Mouse (Mus musculus) E14TG2a.4 (cell line): Measurements from ENCODE around the gene Gzmk.

Source experiments
- H3K27me3 ChIP-seq: 2 replicates; pipeline ENCODE4 v1.6.1; 2014; ENCODE audit warnings: low read length, control low read depth; ENCODE audit not compliant: insufficient read depth
- H3K36me3 ChIP-seq: 2 replicates; pipeline ENCODE4 v1.6.1; 2014; ENCODE audit warnings: low read length, control low read depth; ENCODE audit not compliant: insufficient read depth
- H3K4me1 ChIP-seq: replicated peaks from 2 replicates; pipeline ENCODE4 v1.6.1; 2014; ENCODE audit warnings: low read depth, low read length, control low read depth
- H3K4me3 ChIP-seq: replicated peaks from 2 replicates; pipeline ENCODE4 v1.5.1; 2014; ENCODE audit warnings: mild to moderate bottlenecking, low read length
- H3K9me3 ChIP-seq: 2 replicates; pipeline ENCODE4 v1.6.1; 2014; ENCODE audit warnings: low read length, control low read depth
- CTCF ChIP-seq: conservative IDR thresholded peaks from 2 replicates; pipeline ENCODE4 v1.5.1; 2014; ENCODE audit warnings: low read length
- NANOG ChIP-seq: IDR thresholded peaks from 2 replicates; pipeline ENCODE4 v1.6.1; 2014; ENCODE audit warnings: borderline replicate concordance, low read length, mixed read lengths
- POU5F1 ChIP-seq: IDR thresholded peaks from 2 replicates; pipeline ENCODE4 v1.6.1; 2014; ENCODE audit warnings: low read length, borderline replicate concordance

The Gzmk gene

GRCm38 (mm10) chr13:113197872-113198502 is 27.7 kb downstream of the Gzmk start:
- H3K27me3 ChIP-seq, result peaks cover 3% of the 10 kb centered on the region; the same call in 1 of the 2 replicates

GRCm38 (mm10) chr13:113196808-113197674 is 28.7 kb downstream of the Gzmk start:
- Histone ChIP-seq H3K4me3 (no peak overlapping the region), H3K36me3 (no peaks in the 10 kb centered on the region)
- TF ChIP-seq CTCF (no peak), NANOG (no peak), POU5F1 (no peak)

More at GRCm38 (mm10) chr13:113197872-113198502, 27.7 kb downstream of the Gzmk start:
- Histone ChIP-seq H3K9me3 (no peaks in the 10 kb centered on the region), H3K36me3 (no peaks in the 10 kb centered on the region), H3K4me3 (no peak overlapping the region), H3K4me1 (peaks cover 17% of the 10 kb centered on the region)
- no peak for TF ChIP-seq NANOG
- no peak for TF ChIP-seq POU5F1
- no peak for TF ChIP-seq CTCF

GRCm38 (mm10) chr13:113183720-113184119 is 42.0 kb downstream of the Gzmk start:
- no peak overlapping the region for H3K4me3 ChIP-seq
- peaks cover 8% of the 10 kb centered on the region for H3K9me3 ChIP-seq
- 0 out of 2 replicates have a peak, but pooled peaks cover 3% of the 10 kb centered on the region for H3K27me3 ChIP-seq
- TF ChIP-seq POU5F1 (no peak), NANOG (no peak), CTCF (no peak)
- H3K4me1 ChIP-seq, result no peaks in the 10 kb centered on the region
- no peaks in the 10 kb centered on the region for H3K36me3 ChIP-seq

More at GRCm38 (mm10) chr13:113196808-113197674, 28.7 kb downstream of the Gzmk start:
- peaks cover 3% of the 10 kb centered on the region; the same call in 1 of the 2 replicates for H3K27me3 ChIP-seq
- peaks cover 18% of the 10 kb centered on the region for H3K4me1 ChIP-seq
- H3K9me3 ChIP-seq, result no peaks in the 10 kb centered on the region

DNA sequence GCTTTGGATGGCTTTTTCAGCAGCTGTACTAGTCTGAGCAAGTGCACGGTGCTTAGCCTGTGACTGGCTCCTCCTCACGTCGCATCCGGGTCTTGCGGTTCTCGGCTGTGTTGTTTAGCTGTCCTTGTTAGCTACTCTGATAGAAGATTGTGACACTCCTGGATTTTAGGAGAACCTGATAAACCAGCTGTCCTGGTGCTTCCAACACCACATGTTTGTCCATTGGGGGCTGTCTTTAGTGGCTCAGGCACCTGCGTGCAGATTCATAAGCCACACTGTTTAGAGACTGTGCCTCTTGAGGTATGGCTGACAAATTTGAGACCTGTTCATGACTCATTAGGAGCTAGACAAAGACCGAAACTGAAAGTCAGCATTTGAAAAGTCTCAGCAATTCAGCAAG is 42.4 kb downstream of the Gzmk start:
- H3K9me3 ChIP-seq, result peaks cover 4% of the 10 kb centered on the region
- no peaks in the 10 kb centered on the region for H3K4me1 ChIP-seq
- TF ChIP-seq POU5F1, result no peak
- no peak for TF ChIP-seq NANOG
- no peak for TF ChIP-seq CTCF
- no peak overlapping the region for H3K4me3 ChIP-seq
- H3K27me3 ChIP-seq, result 0 out of 2 replicates have a peak, but pooled peaks cover 3% of the 10 kb centered on the region
- H3K36me3 ChIP-seq, result no peaks in the 10 kb centered on the region

DNA sequence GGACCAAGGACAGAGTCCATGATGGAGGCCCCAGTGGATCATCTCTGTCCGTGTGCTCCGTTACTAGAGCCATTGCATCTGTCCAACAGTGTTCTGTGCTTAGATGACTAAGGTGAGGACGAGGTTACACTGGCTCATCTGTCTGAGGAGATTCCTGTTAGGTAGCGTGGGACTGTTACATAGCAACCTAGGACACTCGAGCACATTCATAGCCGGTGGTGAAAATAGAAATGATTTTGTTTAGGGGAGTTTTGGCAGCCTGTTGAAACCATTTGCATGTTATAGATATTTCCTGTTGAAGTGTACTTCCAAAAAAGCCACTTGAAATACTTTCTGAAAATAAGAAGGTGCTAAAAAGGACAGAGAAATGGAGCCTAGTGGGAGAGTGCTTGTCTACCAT is 51.5 kb downstream of the Gzmk start:
- TF ChIP-seq POU5F1 (no peak), NANOG (no peak), CTCF (no peak)
- Histone ChIP-seq H3K36me3 (no peaks in the 10 kb centered on the region), H3K4me1 (no peaks in the 10 kb centered on the region), H3K9me3 (no peaks in the 10 kb centered on the region), H3K27me3 (no peaks in the 10 kb centered on the region), H3K4me3 (no peak overlapping the region)

GRCm38 (mm10) chr13:113170256-113170655 is 55.5 kb downstream of the Gzmk start:
- Histone ChIP-seq H3K36me3 (no peaks in the 10 kb centered on the region), H3K4me3 (no peak overlapping the region), H3K9me3 (no peaks in the 10 kb centered on the region), H3K4me1 (no peaks in the 10 kb centered on the region), H3K27me3 (no peaks in the 10 kb centered on the region)
- TF ChIP-seq POU5F1 (no peak), NANOG (no peak), CTCF (no peak)

GRCm38 (mm10) chr13:113168018-113168534 is 57.6 kb downstream of the Gzmk start:
- no peak for TF ChIP-seq NANOG
- TF ChIP-seq CTCF, result no peak
- no peak for TF ChIP-seq POU5F1
- H3K9me3 ChIP-seq, result no peaks in the 10 kb centered on the region
- H3K27me3 ChIP-seq, result no peaks in the 10 kb centered on the region
- no peaks in the 10 kb centered on the region for H3K36me3 ChIP-seq
- no peak overlapping the region for H3K4me3 ChIP-seq
- no peaks in the 10 kb centered on the region for H3K4me1 ChIP-seq

- TF ChIP-seq CTCF (no peak), POU5F1 (no peak), NANOG (no peak)
- no peaks in the 10 kb centered on the region for H3K9me3 ChIP-seq
- H3K4me1 ChIP-seq, result no peaks in the 10 kb centered on the region
- no peaks in the 10 kb centered on the region for H3K36me3 ChIP-seq
- H3K27me3 ChIP-seq, result no peaks in the 10 kb centered on the region
- no peak overlapping the region for H3K4me3 ChIP-seq
Observed at GRCm38 (mm10) chr13:113164252-113165005, 61.3 kb downstream of the Gzmk start.
